Mouse (Mus musculus): ENCODE results near the gene Cx3cr1.

DNA sequence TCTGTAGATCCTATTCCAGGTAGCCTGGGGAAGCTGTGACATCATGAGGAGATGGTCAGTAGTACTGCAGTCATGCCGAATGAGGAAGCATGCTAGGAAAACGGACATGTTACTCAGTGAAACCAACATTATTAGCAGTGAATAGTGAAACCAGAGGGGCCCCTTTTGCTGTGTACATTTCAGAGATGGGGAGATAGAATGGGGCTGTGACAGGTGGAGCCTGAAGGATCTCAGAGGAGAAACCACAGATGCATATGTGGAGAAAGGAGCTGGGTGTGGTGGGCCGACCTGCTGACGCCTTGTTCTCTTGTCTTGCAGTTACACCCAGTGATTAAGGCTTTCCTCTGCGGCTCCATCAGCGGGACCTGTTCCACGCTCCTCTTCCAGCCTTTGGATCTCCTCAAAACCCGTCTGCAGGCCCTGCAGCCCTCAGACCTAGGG is 46.5 kb upstream of the Cx3cr1 start:
- TF ChIP-seq CTCF (IDR thresholded peaks at IDR 0.05; ENCODE audit: low read depth) (no peak), EP300 (IDR thresholded peaks at IDR 0.05; ENCODE audit: low read depth) (peak; percentile 64; the same call in 1 of the 2 replicates)

Measured in liver, postnatal 0 days (tissue).